Mouse (Mus musculus): Measurements from ENCODE around the gene Prcd. TPM values are rescaled to one million over a fixed set of nuclear protein-coding genes. Genes with fewer than 3 reads are reported as not detected.

The Prcd gene
- polyA plus RNA-seq, 1 experiment from 2014 or later = 0.97 TPM

GRCm38 (mm10) chr11:116690701-116691575, 37.6 kb downstream of the Prcd start:
- WGBS = 43% methylated on average over 18 of the region's 18 CpGs
- no peak for ATAC-seq (ENCODE audit: insufficient number of reproducible peaks, low FRiP score, low TSS enrichment, low read depth)

GRCm38 (mm10) chr11:116693899-116694249, 40.5 kb downstream of the Prcd start:
- Histone ChIP-seq H3K4me3 (ENCODE audit: low read depth, low read length) (peak overlapping the region; percentile 50), H3K9me3 (ENCODE audit: control insufficient read depth, low read length) (no peaks in the 10 kb centered on the region), H3K27me3 (ENCODE audit: control insufficient read depth, insufficient read depth, low read length) (peaks cover 27% of the 10 kb centered on the region), H3K4me2 (ENCODE audit: low read depth, severe bottlenecking) (peak overlapping the region; percentile 86), H3K4me1 (ENCODE audit: control insufficient read depth, insufficient read depth, low read length) (peaks cover 9% of the 10 kb centered on the region), H3K27ac (replicated peaks; ENCODE audit: low read depth, low read length) (no peak overlapping the region), H3K9ac (ENCODE audit: low read length) (peak overlapping the region; percentile 63), H3K36me3 (ENCODE audit: control insufficient read depth, insufficient read depth, low read length) (no peaks in the 10 kb centered on the region)
- ATAC-seq (ENCODE audit: insufficient number of reproducible peaks, low FRiP score, low TSS enrichment, low read depth) (no peak), DNase-seq (ENCODE audit: low spot score) (no peak)
- WGBS = 41% methylated on average over 4 of the region's 4 CpGs

More at GRCm38 (mm10) chr11:116690701-116691575, 37.6 kb downstream of the Prcd start:
- no peak overlapping the region for H3K4me3 ChIP-seq (ENCODE audit: low read depth, low read length)
- no peaks in the 10 kb centered on the region for H3K9me3 ChIP-seq (ENCODE audit: control insufficient read depth, low read length)
- peaks cover 9% of the 10 kb centered on the region for H3K4me1 ChIP-seq (ENCODE audit: control insufficient read depth, insufficient read depth, low read length)
- DNase-seq (ENCODE audit: low spot score) = no peak
- H3K4me2 ChIP-seq (ENCODE audit: low read depth, severe bottlenecking) = no peak overlapping the region
- H3K27me3 ChIP-seq (ENCODE audit: control insufficient read depth, insufficient read depth, low read length) = peaks cover 22% of the 10 kb centered on the region
- H3K9ac ChIP-seq (ENCODE audit: low read length) = no peak overlapping the region
- no peaks in the 10 kb centered on the region for H3K36me3 ChIP-seq (ENCODE audit: control insufficient read depth, insufficient read depth, low read length)
- no peak overlapping the region for H3K27ac ChIP-seq (replicated peaks; ENCODE audit: low read depth, low read length)

GRCm38 (mm10) chr11:116694250-116695193, 41.2 kb downstream of the Prcd start:
- 2% methylated on average over 57 of the region's 73 CpGs for WGBS
- Histone ChIP-seq H3K4me1 (ENCODE audit: control insufficient read depth, insufficient read depth, low read length) (peaks cover 9% of the 10 kb centered on the region), H3K27me3 (ENCODE audit: control insufficient read depth, insufficient read depth, low read length) (peaks cover 27% of the 10 kb centered on the region), H3K27ac (replicated peaks; ENCODE audit: low read depth, low read length) (no peak overlapping the region), H3K9ac (ENCODE audit: low read length) (peak overlapping the region; percentile 63), H3K4me3 (ENCODE audit: low read depth, low read length) (peak overlapping the region; percentile 50), H3K9me3 (ENCODE audit: control insufficient read depth, low read length) (no peaks in the 10 kb centered on the region), H3K4me2 (ENCODE audit: low read depth, severe bottlenecking) (peak overlapping the region; percentile 86), H3K36me3 (ENCODE audit: control insufficient read depth, insufficient read depth, low read length) (no peaks in the 10 kb centered on the region)
- ATAC-seq (ENCODE audit: insufficient number of reproducible peaks, low FRiP score, low TSS enrichment, low read depth) = peak; percentile 57; the same call in 1 of the 2 replicates
- peak; percentile 55 for DNase-seq (ENCODE audit: low spot score)

- Histone ChIP-seq H3K4me2 (ENCODE audit: low read depth, severe bottlenecking) (no peak overlapping the region), H3K4me3 (ENCODE audit: low read depth, low read length) (no peak overlapping the region), H3K9ac (ENCODE audit: low read length) (no peak overlapping the region), H3K36me3 (ENCODE audit: control insufficient read depth, insufficient read depth, low read length) (no peaks in the 10 kb centered on the region), H3K9me3 (ENCODE audit: control insufficient read depth, low read length) (no peaks in the 10 kb centered on the region), H3K27ac (replicated peaks; ENCODE audit: low read depth, low read length) (no peak overlapping the region), H3K4me1 (ENCODE audit: control insufficient read depth, insufficient read depth, low read length) (peaks cover 9% of the 10 kb centered on the region), H3K27me3 (ENCODE audit: control insufficient read depth, insufficient read depth, low read length) (peaks cover 27% of the 10 kb centered on the region)
- peak; percentile 54 for DNase-seq (ENCODE audit: low spot score)
- WGBS = 31% methylated on average over 23 of the region's 23 CpGs
- no peak for ATAC-seq (ENCODE audit: insufficient number of reproducible peaks, low FRiP score, low TSS enrichment, low read depth)
These were observed 42.0 kb downstream of the Prcd start for GRCm38 (mm10) chr11:116695194-116695880.

- Histone ChIP-seq H3K36me3 (ENCODE audit: control insufficient read depth, insufficient read depth, low read length) (no peaks in the 10 kb centered on the region), H3K27ac (replicated peaks; ENCODE audit: low read depth, low read length) (no peak overlapping the region), H3K4me2 (ENCODE audit: low read depth, severe bottlenecking) (no peak overlapping the region), H3K4me1 (ENCODE audit: control insufficient read depth, insufficient read depth, low read length) (peaks cover 9% of the 10 kb centered on the region), H3K9me3 (ENCODE audit: control insufficient read depth, low read length) (no peaks in the 10 kb centered on the region), H3K4me3 (ENCODE audit: low read depth, low read length) (no peak overlapping the region), H3K27me3 (ENCODE audit: control insufficient read depth, insufficient read depth, low read length) (peaks cover 27% of the 10 kb centered on the region), H3K9ac (ENCODE audit: low read length) (no peak overlapping the region)
- no peak for DNase-seq (ENCODE audit: low spot score)
- ATAC-seq (ENCODE audit: insufficient number of reproducible peaks, low FRiP score, low TSS enrichment, low read depth) = no peak
- 86% methylated on average over 4 of the region's 4 CpGs for WGBS
These were observed 43.1 kb downstream of the Prcd start for GRCm38 (mm10) chr11:116696426-116696825.

- 57% methylated on average over 9 of the region's 9 CpGs for WGBS
- H3K4me3 ChIP-seq (ENCODE audit: low read depth, low read length) = no peak overlapping the region
- no peak overlapping the region for H3K27ac ChIP-seq (replicated peaks; ENCODE audit: low read depth, low read length)
- ATAC-seq (ENCODE audit: insufficient number of reproducible peaks, low FRiP score, low TSS enrichment, low read depth) (no peak), DNase-seq (ENCODE audit: low spot score) (no peak)
- no peak overlapping the region for H3K9ac ChIP-seq (ENCODE audit: low read length)
- peaks cover 27% of the 10 kb centered on the region for H3K27me3 ChIP-seq (ENCODE audit: control insufficient read depth, insufficient read depth, low read length)
- H3K4me1 ChIP-seq (ENCODE audit: control insufficient read depth, insufficient read depth, low read length) = peaks cover 9% of the 10 kb centered on the region
- H3K36me3 ChIP-seq (ENCODE audit: control insufficient read depth, insufficient read depth, low read length) = no peaks in the 10 kb centered on the region
- no peak overlapping the region for H3K4me2 ChIP-seq (ENCODE audit: low read depth, severe bottlenecking)
- H3K9me3 ChIP-seq (ENCODE audit: control insufficient read depth, low read length) = no peaks in the 10 kb centered on the region
These were observed 44.2 kb downstream of the Prcd start for GRCm38 (mm10) chr11:116697521-116697920.

- WGBS = 38% methylated on average over 5 of the region's 5 CpGs
- Histone ChIP-seq H3K9ac (ENCODE audit: low read length) (no peak overlapping the region), H3K27ac (replicated peaks; ENCODE audit: low read depth, low read length) (no peak overlapping the region), H3K36me3 (ENCODE audit: control insufficient read depth, insufficient read depth, low read length) (no peaks in the 10 kb centered on the region), H3K4me3 (ENCODE audit: low read depth, low read length) (no peak overlapping the region), H3K27me3 (ENCODE audit: control insufficient read depth, insufficient read depth, low read length) (peaks cover 2% of the 10 kb centered on the region; the same call in 1 of the 2 replicates), H3K4me1 (ENCODE audit: control insufficient read depth, insufficient read depth, low read length) (no peaks in the 10 kb centered on the region), H3K4me2 (ENCODE audit: low read depth, severe bottlenecking) (no peak overlapping the region), H3K9me3 (ENCODE audit: control insufficient read depth, low read length) (no peaks in the 10 kb centered on the region)
- DNase-seq (ENCODE audit: low spot score) (no peak), ATAC-seq (ENCODE audit: insufficient number of reproducible peaks, low FRiP score, low TSS enrichment, low read depth) (no peak)
These were observed 48.1 kb downstream of the Prcd start for GRCm38 (mm10) chr11:116701377-116701841.

Data from limb, embryonic 11.5 days (tissue).